In the genomic region with DNA sequence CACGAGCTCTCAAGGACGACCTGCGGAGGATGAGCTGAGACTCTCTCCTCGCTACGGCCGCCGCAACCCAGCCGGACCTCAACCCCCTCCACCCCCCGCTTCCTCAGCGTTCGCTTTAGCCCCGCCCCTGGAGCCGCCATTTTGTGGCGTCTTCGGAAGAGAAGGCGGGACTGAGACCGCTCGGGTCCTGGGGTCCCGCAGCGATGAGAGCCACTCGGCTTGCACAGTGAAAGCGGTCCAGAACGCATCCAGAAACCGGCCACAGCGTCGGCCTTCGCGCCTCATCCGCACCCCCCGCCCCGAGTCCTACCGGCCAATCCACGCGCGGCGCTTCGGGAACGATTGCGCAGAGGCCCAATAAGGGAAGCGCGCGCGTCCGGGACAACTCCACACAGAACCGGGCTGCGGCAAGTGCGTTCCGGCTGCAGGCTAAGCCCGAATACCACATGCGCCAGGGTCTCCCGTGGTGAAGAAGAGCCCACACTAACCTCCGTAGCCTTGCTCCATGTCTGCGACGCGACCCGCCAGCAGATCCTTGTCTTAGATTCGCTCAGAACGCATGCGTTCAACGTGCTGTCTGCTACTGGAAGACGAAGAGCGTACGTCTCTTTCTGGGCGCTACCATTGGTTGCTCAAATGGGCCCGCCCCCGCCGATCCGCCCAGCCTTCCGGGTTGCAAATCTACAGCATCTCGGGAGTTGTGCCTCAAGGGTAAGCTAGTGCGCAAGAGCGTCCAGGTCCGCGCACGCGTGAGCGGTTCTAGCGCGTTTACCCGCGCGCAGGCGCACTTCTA, we compare ENCODE assay signal across 8 mouse cellular contexts. TPM values are rescaled to one million over a fixed set of nuclear protein-coding genes. Genes with fewer than 3 reads are reported as not detected.
A peak's percentile ranks its signal among the peaks of the same experiment; 100 is the strongest.
DNase-seq lines count a peak whose midpoint lies in the region; ATAC-seq and TF ChIP-seq lines count a peak whose summit lies in the region.

A gene (minus strand): TSS at position 642 of the 793 bp plus-strand sequence.

- H3K27me3 ChIP-seq in C2C12 (ENCODE audit: control insufficient read depth, insufficient read depth, insufficient read length) (no peaks in the 10 kb centered on the region), myocyte (ENCODE audit: control insufficient read depth, insufficient read depth, insufficient read length) (no peaks in the 10 kb centered on the region)
- H3K27me3 ChIP-seq in erythroblast, embryonic 14.5 days (ENCODE audit: control insufficient read depth) = no peaks in the 10 kb centered on the region
- no peaks in the 10 kb centered on the region for H3K27me3 ChIP-seq in heart, embryonic 11.5 days (ENCODE audit: control insufficient read depth, insufficient read depth, low read length)
- H3K27me3 ChIP-seq in kidney, embryonic 16.5 days (ENCODE audit: insufficient read depth, low read length) = no peaks in the 10 kb centered on the region
- H3K27me3 ChIP-seq in liver, adult 2 months (ENCODE audit: control insufficient read depth, insufficient read depth, low read length) = no peaks in the 10 kb centered on the region
- no peaks in the 10 kb centered on the region for H3K27me3 ChIP-seq in splenic B cell, adult 2 months (ENCODE audit: control insufficient read depth, insufficient read depth, low read length, poor library complexity, severe bottlenecking)

- under 1% methylated on average over 83 of the region's 83 CpGs for WGBS in heart, embryonic 11.5 days (ENCODE audit: insufficient replicate concordance)
- WGBS in kidney, embryonic 16.5 days = under 1% methylated on average over 83 of the region's 83 CpGs
- under 1% methylated on average over 83 of the region's 83 CpGs for WGBS in liver, adult 2 months

- peaks cover 43% of the 10 kb centered on the region for H3K79me3 ChIP-seq in C2C12 (ENCODE audit: low read depth)

- DNase-seq in brain, embryonic 14.5 days (ENCODE audit: low read depth) = peak; percentile 100
- DNase-seq in liver, adult 2 months (ENCODE audit: extremely low read depth, low read depth, low spot score) = peak; percentile 97
- DNase-seq in splenic B cell, adult 2 months (ENCODE audit: low read depth, low spot score) = peak; percentile 98

- no peak for TF ChIP-seq CTCF in C2C12 (IDR thresholded peaks at IDR 0.05; ENCODE audit: control insufficient read depth, insufficient read depth, insufficient read length)
- peak; percentile 2; the same call in 1 of the 2 replicates for TF ChIP-seq CTCF in brain, embryonic 14.5 days (IDR thresholded peaks at IDR 0.05; ENCODE audit: borderline replicate concordance, extremely low read depth, insufficient read depth, insufficient read length)
- no peak for TF ChIP-seq CTCF in liver, adult 2 months (IDR thresholded peaks at IDR 0.05; ENCODE audit: low read depth, low read length)

- H3K79me2 ChIP-seq in C2C12 (ENCODE audit: control insufficient read depth, insufficient read depth) (peaks cover 82% of the 10 kb centered on the region), myocyte (ENCODE audit: control insufficient read depth, insufficient read depth) (peaks cover 51% of the 10 kb centered on the region)
- H3K79me2 ChIP-seq in liver, adult 2 months (ENCODE audit: control insufficient read depth, insufficient read depth, low read length) = peaks cover 21% of the 10 kb centered on the region; the same call in 1 of the 2 replicates

- ATAC-seq in heart, embryonic 11.5 days (replicated peaks; ENCODE audit: insufficient number of reproducible peaks, low FRiP score, low TSS enrichment) = peak; percentile 94
- ATAC-seq in kidney, embryonic 16.5 days (ENCODE audit: low FRiP score, low TSS enrichment) = peak; percentile 98

- H3K4me2 ChIP-seq in heart, embryonic 11.5 days = peak within 1 kb of the TSS; percentile 93
- H3K4me2 ChIP-seq in kidney, embryonic 16.5 days (replicated peaks; ENCODE audit: low read depth, low read length) = peak within 1 kb of the TSS; percentile 74
- peak within 1 kb of the TSS; percentile 95 for H3K4me2 ChIP-seq in myocyte (ENCODE audit: low read depth)

- H3K36me3 ChIP-seq in C2C12 (ENCODE audit: control insufficient read depth, insufficient read depth) (peaks cover 33% of the 10 kb centered on the region), myocyte (ENCODE audit: control insufficient read depth, insufficient read depth) (peaks cover 27% of the 10 kb centered on the region)
- peaks cover 64% of the 10 kb centered on the region for H3K36me3 ChIP-seq in erythroblast, embryonic 14.5 days (ENCODE audit: control insufficient read depth)
- peaks cover 22% of the 10 kb centered on the region for H3K36me3 ChIP-seq in heart, embryonic 11.5 days (ENCODE audit: control insufficient read depth, insufficient read depth, low read length)
- H3K36me3 ChIP-seq in kidney, embryonic 16.5 days (ENCODE audit: insufficient read depth, low read length) = peaks cover 32% of the 10 kb centered on the region
- H3K36me3 ChIP-seq in liver, adult 2 months (ENCODE audit: control insufficient read depth, insufficient read depth, low read length) = peaks cover 24% of the 10 kb centered on the region
- peaks cover 13% of the 10 kb centered on the region for H3K36me3 ChIP-seq in splenic B cell, adult 2 months (ENCODE audit: control insufficient read depth, insufficient read depth, low read length, poor library complexity, severe bottlenecking)

- H3K27ac ChIP-seq in heart, embryonic 11.5 days (ENCODE audit: low read depth, low read length) = peak within 1 kb of the TSS; percentile 94
- H3K27ac ChIP-seq in kidney, embryonic 16.5 days (ENCODE audit: low read length) = peak within 1 kb of the TSS; percentile 97
- H3K27ac ChIP-seq in liver, adult 2 months (replicated peaks; ENCODE audit: insufficient read depth, low read depth, low read length) = peak within 1 kb of the TSS; percentile 76

- H3ac ChIP-seq in C2C12 (ENCODE audit: control insufficient read depth, insufficient read length, low read depth) (peak within 1 kb of the TSS; percentile 97), myocyte (ENCODE audit: control insufficient read depth, insufficient read length) (peak within 1 kb of the TSS; percentile 50)

- H3K4me1 ChIP-seq in erythroblast, embryonic 14.5 days (ENCODE audit: control insufficient read depth) = peaks cover 43% of the 10 kb centered on the region
- H3K4me1 ChIP-seq in heart, embryonic 11.5 days (ENCODE audit: control insufficient read depth, insufficient read depth, low read length) = peaks cover 7% of the 10 kb centered on the region
- peaks cover 12% of the 10 kb centered on the region for H3K4me1 ChIP-seq in kidney, embryonic 16.5 days (ENCODE audit: insufficient read depth, low read length)
- peaks cover 10% of the 10 kb centered on the region for H3K4me1 ChIP-seq in liver, adult 2 months (ENCODE audit: control insufficient read depth, insufficient read depth, low read length)

- TF ChIP-seq POLR2A in brain, embryonic 14.5 days (IDR thresholded peaks at IDR 0.05; ENCODE audit: borderline replicate concordance, extremely low read depth, insufficient read depth, insufficient read length, poor library complexity, severe bottlenecking) = peak; percentile 58; the same call in 1 of the 2 replicates
- TF ChIP-seq POLR2A in liver, adult 2 months (IDR thresholded peaks at IDR 0.05; ENCODE audit: extremely low read depth, insufficient read depth, low read length) = peak; percentile 75
- TF ChIP-seq POLR2A in myocyte (IDR thresholded peaks at IDR 0.05; ENCODE audit: insufficient read length, low read depth) = peak; percentile 73

- peak within 1 kb of the TSS; percentile 87 for H3K9ac ChIP-seq in heart, embryonic 11.5 days (ENCODE audit: low read depth, low read length)
- peak within 1 kb of the TSS; percentile 89 for H3K9ac ChIP-seq in kidney, embryonic 16.5 days (replicated peaks; ENCODE audit: low read length)
- peak within 1 kb of the TSS; percentile 80 for H3K9ac ChIP-seq in liver, adult 2 months (ENCODE audit: low read depth, low read length)

- no peaks in the 10 kb centered on the region for H3K9me3 ChIP-seq in erythroblast, embryonic 14.5 days (ENCODE audit: control insufficient read depth, low read length)
- H3K9me3 ChIP-seq in heart, embryonic 11.5 days (replicated peaks; ENCODE audit: control insufficient read depth, low read length) = no peaks in the 10 kb centered on the region
- H3K9me3 ChIP-seq in kidney, embryonic 16.5 days (ENCODE audit: low read length) = no peaks in the 10 kb centered on the region

- peak within 1 kb of the TSS; percentile 92 for H3K4me3 ChIP-seq in C2C12 (ENCODE audit: insufficient read depth, poor library complexity, severe bottlenecking)
- H3K4me3 ChIP-seq in erythroblast, embryonic 14.5 days (replicated peaks) = peak within 1 kb of the TSS; percentile 99
- peak within 1 kb of the TSS; percentile 67 for H3K4me3 ChIP-seq in heart, embryonic 11.5 days (ENCODE audit: low read depth, low read length)
- H3K4me3 ChIP-seq in kidney, embryonic 16.5 days (ENCODE audit: low read length) = peak within 1 kb of the TSS; percentile 98
- peak within 1 kb of the TSS; percentile 78 for H3K4me3 ChIP-seq in liver, adult 2 months (ENCODE audit: insufficient read depth, low read depth, low read length)
- H3K4me3 ChIP-seq in myocyte = peak within 1 kb of the TSS; percentile 98

TF ChIP-seq in C2C12, 6 proteins besides CTCF, POLR2A, EP300 and RAD21:
- TF ChIP-seq MAX (IDR thresholded peaks at IDR 0.05) (peak; percentile 62), MYOD1 (IDR thresholded peaks at IDR 0.05; ENCODE audit: control insufficient read depth, insufficient read length, low read depth) (no peak)
TF ChIP-seq in C2C12: peak in this region for 1.

TF ChIP-seq in myocyte, 11 proteins besides CTCF, POLR2A, EP300 and RAD21:
- TF ChIP-seq TCF3 (IDR thresholded peaks at IDR 0.05; ENCODE audit: insufficient read length, low read depth) (no peak), SRF (IDR thresholded peaks at IDR 0.05; ENCODE audit: control insufficient read depth, insufficient read length, low read depth) (peak; percentile 55), MYOG (IDR thresholded peaks at IDR 0.05; ENCODE audit: control insufficient read depth in 1 of 3, insufficient read depth in 1 of 3, insufficient read length in 2 of 3, low read depth in 2 of 3) (peak in 1 of 3 experiments; percentile 2), POLR2AphosphoS2 (IDR thresholded peaks at IDR 0.05; ENCODE audit: insufficient read length, low read depth) (peak; percentile 96), E2F4 (IDR thresholded peaks at IDR 0.05; ENCODE audit: insufficient read depth) (no peak), TCF12 (IDR thresholded peaks at IDR 0.05; ENCODE audit: insufficient read depth, poor library complexity, severe bottlenecking) (no peak)

RNA-seq across cellular contexts. Expression of the gene that starts here (rescaled TPM):
- 27.3 TPM for polyA plus RNA-seq in C2C12 (2012; fragmentation: generic; extraction: Trizol)
- polyA plus RNA-seq in brain, embryonic 14.5 days (2012; rRNA removed) = 103 and 120 TPM in 2 replicates
- 11.5 and 13.2 TPM in 2 replicates for polyA plus RNA-seq in erythroblast, embryonic 14.5 days (2012)
- 44.2 and 44.3 TPM in 2 replicates for polyA plus RNA-seq in heart, embryonic 11.5 days (2014; fragmentation: Nextera tagmentation; extraction: Ambion mirVana)
- polyA plus RNA-seq in kidney, embryonic 16.5 days (2015; fragmentation: Nextera tagmentation; extraction: Ambion mirVana) = 112 and 126 TPM in 2 replicates
- total RNA-seq in liver, adult 2 months (2014; rRNA removed) = 30.3 and 31.6 TPM in 2 replicates
- polyA plus RNA-seq in liver, adult 2 months (2012; rRNA removed) = 29.0 and 47.9 TPM in 2 replicates
- polyA plus RNA-seq in myocyte (2012; fragmentation: generic; extraction: Trizol) = 14.0 TPM

Comparison
In these comparisons a context has a peak if more than half of its experiments do, and no peak if none do; other contexts are left out.
1. Peak in every context shown above with its lines: DNase-seq, ATAC-seq, H3K4me3 ChIP-seq and H3K27ac ChIP-seq.